Mouse (Mus musculus): ENCODE measurements at regions not wholly inside any gene's neighbourhood (a gene's known extent, or its start where the extent isn't known, plus 50 kb on each side); places are given as distances from the start of the nearest gene placed in this dataset.
A peak's percentile ranks its signal among the peaks of the same experiment; 100 is the strongest.

GRCm38 (mm10) chr11:10689917-10690316 lies 424.1 kb upstream of the Vwc2 start:
- Histone ChIP-seq H3K36me3 (replicated peaks) (no peaks in the 10 kb centered on the region), H3K4me3 (no peak overlapping the region), H3K27me3 (replicated peaks) (no peaks in the 10 kb centered on the region), H3K9me3 (no peaks in the 10 kb centered on the region), H3K4me1 (no peaks in the 10 kb centered on the region), H3K27ac (no peak overlapping the region), H3K4me2 (no peak overlapping the region), H3K9ac (no peak overlapping the region)
- 0 out of 2 replicates have a peak, but pooled peaks have one; percentile 33 for ATAC-seq (replicated peaks)
- 65% methylated on average over 6 of the region's 6 CpGs for WGBS

- ATAC-seq (replicated peaks): no peak
- no peaks in the 10 kb centered on the region for H3K36me3 ChIP-seq (replicated peaks)
- no peaks in the 10 kb centered on the region for H3K4me1 ChIP-seq
- no peak overlapping the region for H3K9ac ChIP-seq
- no peaks in the 10 kb centered on the region for H3K27me3 ChIP-seq (replicated peaks)
- no peak overlapping the region for H3K27ac ChIP-seq
- WGBS: 92% methylated on average over 1 of the region's 1 CpGs
- H3K9me3 ChIP-seq: no peaks in the 10 kb centered on the region
- H3K4me2 ChIP-seq: no peak overlapping the region
- H3K4me3 ChIP-seq: no peak overlapping the region
These were observed 389.0 kb upstream of the Vwc2 start for GRCm38 (mm10) chr11:10724991-10725390.

- Histone ChIP-seq H3K9me3 (no peaks in the 10 kb centered on the region), H3K36me3 (replicated peaks) (no peaks in the 10 kb centered on the region), H3K27me3 (replicated peaks) (no peaks in the 10 kb centered on the region), H3K4me3 (no peak overlapping the region), H3K4me1 (no peaks in the 10 kb centered on the region), H3K9ac (no peak overlapping the region), H3K27ac (no peak overlapping the region), H3K4me2 (no peak overlapping the region)
- ATAC-seq (replicated peaks): no peak
- WGBS: 92% methylated on average over 8 of the region's 8 CpGs
These were observed 385.0 kb upstream of the Vwc2 start for GRCm38 (mm10) chr11:10728818-10729549.
